Mouse (Mus musculus): ENCODE measurements around the gene Ccdc24.

DNA sequence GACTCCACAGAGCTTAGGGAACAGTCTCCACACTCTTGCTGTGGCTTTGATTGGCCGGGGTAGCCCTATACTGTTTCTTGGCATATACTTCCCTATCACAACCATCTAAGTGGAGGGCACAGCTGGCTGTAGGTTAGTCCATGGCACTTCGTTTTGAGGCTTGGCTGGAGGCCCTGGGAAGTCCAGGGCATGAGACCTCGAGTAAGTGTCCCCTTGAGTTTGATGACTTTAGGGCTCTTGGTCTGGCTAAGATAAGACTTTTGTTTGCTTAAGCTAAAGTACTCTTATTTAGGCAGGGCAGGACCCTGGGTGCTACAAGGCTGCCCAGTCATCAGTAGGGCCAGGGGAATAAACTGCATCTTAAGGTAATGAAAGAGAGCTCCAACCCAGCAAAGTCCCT is 25.8 kb upstream of the Ccdc24 start:
- TF ChIP-seq CTCF (IDR thresholded peaks at IDR 0.05; ENCODE audit: low read depth) (no peak), EP300 (optimal IDR thresholded peaks at IDR 0.05) (no peak)
